Mouse (Mus musculus): ENCODE results near the gene Art5. TPM values are rescaled to one million over a fixed set of nuclear protein-coding genes. Genes with fewer than 3 reads are reported as not detected.
A peak's percentile ranks its signal among the peaks of the same experiment; 100 is the strongest.
"Not testable (repeated sequence)": the region's sequence is repeated elsewhere in the genome, so short reads cannot be mapped to it uniquely, and the experiment has no call there.

Art5 gene
- total RNA-seq, 1 experiment from 2014 or later, result not detected

GRCm38 (mm10) chr7:102081784-102082183 lies 27.5 kb downstream of the Art5 start:
- DNase-seq, result no peak

- no peak for DNase-seq
Observed at GRCm38 (mm10) chr7:102080311-102080710, 29.0 kb downstream of the Art5 start.

GRCm38 (mm10) chr7:102078517-102078916 lies 30.8 kb downstream of the Art5 start:
- no peak for DNase-seq

DNA sequence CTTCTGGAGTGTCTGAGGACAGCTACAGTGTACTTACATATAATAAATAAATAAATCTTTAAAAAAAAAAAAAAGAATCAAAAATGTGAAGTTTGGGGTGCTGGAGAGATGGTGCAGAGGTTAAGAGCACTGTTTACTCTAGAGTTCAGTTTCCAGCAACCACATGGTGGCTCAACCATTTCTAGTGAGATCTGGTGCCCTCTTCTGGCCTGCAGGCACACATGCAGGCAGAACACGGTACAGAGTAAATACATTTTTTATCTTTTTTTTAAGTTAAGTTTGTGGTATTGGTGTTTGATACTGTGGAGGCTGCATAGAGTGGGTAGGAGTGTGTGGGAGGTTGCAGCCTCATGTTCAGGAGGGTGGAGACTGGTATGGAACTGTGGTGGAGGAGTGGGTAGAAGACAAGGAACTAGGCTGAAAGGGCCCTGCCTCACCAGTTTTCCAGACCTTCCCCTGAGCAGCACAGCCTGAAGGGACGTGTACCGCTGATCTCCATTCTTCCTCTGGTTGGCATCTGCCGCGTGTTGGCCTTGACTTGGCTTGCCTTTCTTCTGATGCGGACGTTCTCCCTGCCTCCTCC lies 32.5 kb downstream of the Art5 start:
- no peak for DNase-seq

GRCm38 (mm10) chr7:102066363-102066762 lies 42.9 kb downstream of the Art5 start:
- no peak for DNase-seq

DNA sequence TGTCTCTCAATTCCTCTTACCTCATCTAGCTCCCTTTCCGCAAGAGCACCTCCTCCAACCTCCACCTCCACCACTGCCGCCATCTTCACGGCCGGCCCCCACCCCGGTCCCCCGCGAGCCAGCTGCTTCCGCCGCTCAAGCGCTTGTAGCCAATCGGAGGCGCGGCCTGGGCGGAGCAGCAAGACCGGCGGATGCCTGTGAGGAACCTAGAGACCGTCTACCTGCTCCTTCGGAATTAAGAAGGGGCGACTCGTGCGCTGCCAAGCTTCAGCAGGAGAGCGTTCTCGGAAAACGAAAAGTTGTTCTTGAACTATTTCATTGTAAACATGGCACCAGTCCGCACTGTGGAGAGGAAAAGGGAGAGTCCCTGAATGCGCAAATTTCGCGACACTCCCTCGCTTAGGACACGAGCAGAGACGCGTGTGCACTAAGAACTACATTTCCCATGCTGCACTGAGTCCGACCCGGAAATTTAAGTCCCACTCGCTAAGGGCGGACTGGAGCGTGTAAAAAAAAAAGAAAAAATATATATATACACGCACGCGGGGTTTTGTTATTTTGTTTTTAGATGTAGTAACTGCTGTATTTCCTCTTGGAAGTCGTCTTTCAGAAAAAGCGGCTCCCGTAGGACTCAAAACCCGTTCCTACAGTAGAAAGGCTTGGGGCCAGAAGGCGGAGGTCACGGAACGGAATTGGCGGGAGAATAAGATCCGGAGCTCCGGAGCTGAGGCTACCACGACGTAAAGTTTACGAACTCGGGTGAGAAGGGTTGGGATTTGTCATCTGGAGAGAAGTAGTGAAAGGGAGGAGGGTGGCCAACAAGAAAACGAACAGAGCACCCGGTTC lies 44.0 kb downstream of the Art5 start, which contains the start of the genes Rnf121, Xndc1 and Xntrpc:
TSS of gene Rnf121 (minus strand) at position 424 of the 846 bp plus-strand sequence.
TSS of gene Xndc1 (plus strand) at position 466 of the 846 bp plus-strand sequence.
TSS of gene Xntrpc (plus strand) at position 668 of the 846 bp plus-strand sequence.
- peak; percentile 94 for DNase-seq

DNA sequence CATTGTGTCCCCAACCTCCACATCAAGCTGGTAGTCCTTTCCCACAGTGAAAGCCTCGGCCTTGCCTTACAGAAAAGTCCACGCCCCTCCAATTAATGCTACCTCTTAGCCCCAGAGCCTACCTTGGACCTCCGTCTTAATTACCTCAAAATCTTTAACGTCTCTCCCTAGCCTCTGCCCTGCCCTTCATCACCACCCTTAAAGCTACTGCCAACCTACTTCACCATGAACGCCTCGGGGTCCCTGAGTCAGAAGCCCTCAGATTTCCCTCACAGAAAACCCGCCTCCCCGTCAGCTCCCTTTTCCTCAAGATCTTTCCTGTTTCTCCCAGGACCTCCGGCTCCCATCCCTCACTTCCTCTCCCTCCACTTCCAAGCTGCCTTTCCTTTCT lies 44.6 kb downstream of the Art5 start:
- DNase-seq, result no peak

GRCm38 (mm10) chr7:102063891-102064290 lies 45.4 kb downstream of the Art5 start:
- DNase-seq, result no peak

DNA sequence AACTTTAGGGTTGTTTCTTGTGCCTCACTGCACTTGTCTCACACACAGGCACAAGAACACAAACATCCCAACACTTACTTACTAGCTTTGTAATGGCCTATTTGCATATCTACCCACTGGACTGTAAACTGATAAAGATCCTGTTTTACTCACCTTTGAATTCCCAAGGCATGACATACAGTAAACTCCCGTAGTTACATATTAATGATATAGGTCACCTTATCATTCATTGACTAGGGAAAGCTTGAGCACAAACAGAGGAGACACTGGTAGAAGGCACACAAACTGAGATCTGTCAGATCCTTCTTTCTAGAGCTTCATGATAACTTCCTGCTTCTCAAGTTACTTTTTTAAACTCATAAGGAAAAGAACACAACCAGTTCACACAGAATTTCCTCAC lies 47.1 kb downstream of the Art5 start:
- no peak for DNase-seq

GRCm38 (mm10) chr7:102061353-102061752 lies 47.9 kb downstream of the Art5 start:
- no peak for DNase-seq

- not testable (repeated sequence) for DNase-seq
Observed at GRCm38 (mm10) chr7:102048524-102048923, 60.8 kb downstream of the Art5 start.

Other genes starting within 250 kb of the Art5 start
- gene Anapc15, start 245.8 kb downstream of the Art5 start, total RNA-seq (2021), result 26.7 and 41.7 TPM in 2 replicates
- 6.8 and 7.9 TPM in 2 replicates for gene Folr1, start 238.7 kb downstream of the Art5 start, total RNA-seq (2021)
- 99.9 and 103 TPM in 2 replicates for gene Lamtor1, start 203.6 kb downstream of the Art5 start, total RNA-seq (2021)
- not detected in 2 replicates for gene Tomt, start 203.1 kb downstream of the Art5 start, total RNA-seq (2021)
- gene Lrrc51, start 175.6 kb downstream of the Art5 start, total RNA-seq (2021), result 13.3 and 17.2 TPM in 2 replicates
- gene Numa1, start 175.4 kb downstream of the Art5 start, total RNA-seq (2021), result 168 and 210 TPM in 2 replicates
- 7.4 and 8.9 TPM in 2 replicates for gene Il18bp, start 90.8 kb downstream of the Art5 start, total RNA-seq (2021)
- gene Rnf121, start 44.0 kb downstream of the Art5 start, total RNA-seq (2021), result 28.5 and 34.7 TPM in 2 replicates
- gene Xndc1, start 44.0 kb downstream of the Art5 start, total RNA-seq (2021), result 18.0 and 19.9 TPM in 2 replicates
- gene Xntrpc, start 43.8 kb downstream of the Art5 start, total RNA-seq (2021), result 0.33 and 1.9 TPM in 2 replicates
- gene Trpc2, start 26.4 kb downstream of the Art5 start, total RNA-seq (2021), result 0.67 TPM in 1 of 2 replicates, not detected in the other
- gene Art1, start 7.7 kb downstream of the Art5 start, total RNA-seq (2021), result not detected in 2 replicates
- not detected in 2 replicates for gene Chrna10, start 7.3 kb upstream of the Art5 start, total RNA-seq (2021)
- gene Nup98, start 100.7 kb upstream of the Art5 start, total RNA-seq (2021), result 60.8 and 61.0 TPM in 2 replicates
- gene Pgap2, start 100.7 kb upstream of the Art5 start, total RNA-seq (2021), result 82.3 and 110 TPM in 2 replicates
- gene Rhog, start 146.6 kb upstream of the Art5 start, total RNA-seq (2021), result 58.9 and 59.7 TPM in 2 replicates
- gene Stim1, start 158.3 kb upstream of the Art5 start, total RNA-seq (2021), result 52.4 and 65.8 TPM in 2 replicates

Measured in adrenal gland, postnatal 25 days (tissue).